Mouse (Mus musculus): ENCODE results near the gene Ttyh1. TPM values are rescaled to one million over a fixed set of nuclear protein-coding genes. Genes with fewer than 3 reads are reported as not detected.

The Ttyh1 gene
- polyA plus RNA-seq, 1 experiment from 2014 or later, result 0.97 TPM

Other genes starting within 250 kb of the Ttyh1 start
- not detected in 2 replicates for gene Gm14548, start 221.3 kb upstream of the Ttyh1 start, polyA plus RNA-seq (2016; fragmentation: Nextera tagmentation; extraction: Ambion mirVana)
- gene Lilra6, start 203.9 kb upstream of the Ttyh1 start, polyA plus RNA-seq (2016; fragmentation: Nextera tagmentation; extraction: Ambion mirVana), result not detected in 2 replicates
- gene Lair1, start 56.2 kb upstream of the Ttyh1 start, polyA plus RNA-seq (2016; fragmentation: Nextera tagmentation; extraction: Ambion mirVana), result 0.61 and 0.85 TPM in 2 replicates
- 77.6 and 79.2 TPM in 2 replicates for gene Leng8, start 17.6 kb downstream of the Ttyh1 start, polyA plus RNA-seq (2016; fragmentation: Nextera tagmentation; extraction: Ambion mirVana)
- 2.3 and 2.5 TPM in 2 replicates for gene Leng9, start 31.0 kb downstream of the Ttyh1 start, polyA plus RNA-seq (2016; fragmentation: Nextera tagmentation; extraction: Ambion mirVana)
- 25.2 and 30.1 TPM in 2 replicates for gene Cdc42ep5, start 45.5 kb downstream of the Ttyh1 start, polyA plus RNA-seq (2016; fragmentation: Nextera tagmentation; extraction: Ambion mirVana)
- gene Lilra5, start 118.3 kb downstream of the Ttyh1 start, polyA plus RNA-seq (2016; fragmentation: Nextera tagmentation; extraction: Ambion mirVana), result 0.08 TPM in 1 of 2 replicates, not detected in the other
- not detected in 2 replicates for gene Ncr1, start 218.3 kb downstream of the Ttyh1 start, polyA plus RNA-seq (2016; fragmentation: Nextera tagmentation; extraction: Ambion mirVana)